8 mouse cellular contexts compared by ENCODE assay signal in the genomic region with DNA sequence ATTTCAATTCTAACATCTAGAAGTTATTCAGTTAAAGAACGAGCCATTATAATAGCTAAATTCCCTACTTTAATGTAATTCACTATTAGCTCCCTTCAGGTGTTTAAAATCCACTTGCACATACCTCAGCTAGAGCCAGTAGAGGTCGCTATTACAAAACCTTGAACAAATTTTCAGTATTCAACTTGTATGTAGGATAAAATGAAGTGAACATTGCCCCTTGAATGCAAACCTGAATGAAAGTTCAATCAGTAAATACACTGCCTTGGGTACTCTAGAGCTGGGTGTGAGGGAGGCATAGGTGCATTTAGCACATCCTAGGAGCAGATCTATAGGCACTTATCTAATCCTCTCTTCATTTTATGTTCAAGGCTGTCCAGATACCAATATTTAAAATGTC. TPM values are rescaled to one million over a fixed set of nuclear protein-coding genes. Genes with fewer than 3 reads are reported as not detected.
DNase-seq lines count a peak whose midpoint lies in the region; ATAC-seq and TF ChIP-seq lines count a peak whose summit lies in the region.

No protein-coding gene starts in this region.

- H3K9me3 ChIP-seq in heart, embryonic 10.5 days: no peaks in the 10 kb centered on the region
- no peaks in the 10 kb centered on the region for H3K9me3 ChIP-seq in E14TG2a.4 (ENCODE audit: low read length)

- no peak overlapping the region for H3K4me3 ChIP-seq in heart, embryonic 10.5 days
- no peak overlapping the region for H3K4me3 ChIP-seq in E14TG2a.4 (replicated peaks; ENCODE audit: low read length)

- peaks cover 5% of the 10 kb centered on the region; the same call in 1 of the 2 replicates for H3K36me3 ChIP-seq in heart, embryonic 10.5 days
- H3K36me3 ChIP-seq in E14TG2a.4 (ENCODE audit: insufficient read depth, low read length): peaks cover 55% of the 10 kb centered on the region

- peaks cover 4% of the 10 kb centered on the region; the same call in 1 of the 2 replicates for H3K4me1 ChIP-seq in heart, embryonic 10.5 days
- H3K4me1 ChIP-seq in E14TG2a.4 (replicated peaks; ENCODE audit: low read depth, low read length): peaks cover 49% of the 10 kb centered on the region

- peak; percentile 80 for TF ChIP-seq CTCF in E14TG2a.4 (conservative IDR thresholded peaks at IDR 0.05; ENCODE audit: low read length)

- WGBS in heart, embryonic 10.5 days: 43% methylated on average over 2 of the region's 2 CpGs

- ATAC-seq in megakaryocyte-erythroid progenitor cell, adult 5-6 weeks (replicated peaks; ENCODE audit: low FRiP score, low TSS enrichment, poor library complexity, severe bottlenecking): peak; percentile 70; the same call in 1 of the 2 replicates

- intact Hi-C loops in heart, postnatal 10 days (cut with DNase I): loop anchor here (1.0 to 2.0 kb wide), 2 partner anchors 97 to 105 kb away; no protein-coding TSS in a partner anchor

- H3K27ac ChIP-seq in heart, embryonic 10.5 days: no peak overlapping the region

- DNase-seq in heart, postnatal 10 days: peak; percentile 30 to 58
- DNase-seq in heart, embryonic 10.5 days (ENCODE audit: low spot score): no peak
- peak; percentile 70 for DNase-seq in 3T3-L1 (ENCODE audit: low read depth, low spot score)
- peak; percentile 20 for DNase-seq in embryo, embryonic 11.5 days (ENCODE audit: low read depth, low spot score)
- DNase-seq in urinary bladder, postnatal 14 days (ENCODE audit: low spot score): no peak
- DNase-seq in frontal cortex, postnatal 14 days (ENCODE audit: low spot score in 2 of 2): no peak

- no peaks in the 10 kb centered on the region for H3K27me3 ChIP-seq in heart, embryonic 10.5 days (ENCODE audit: insufficient read depth, poor library complexity, severe bottlenecking)
- no peaks in the 10 kb centered on the region for H3K27me3 ChIP-seq in E14TG2a.4 (ENCODE audit: insufficient read depth, low read length)

RNA-seq across cellular contexts. Expression of a gene that starts 24.6 kb away (rescaled TPM):
- total RNA-seq in heart, postnatal 10 days (2021): 10 to 100 TPM; 16.2 to 17.9 TPM
- polyA plus RNA-seq in heart, embryonic 10.5 days (2016; fragmentation: Nextera tagmentation; extraction: Ambion mirVana): 2.5 and 3.2 TPM in 2 replicates
- 25.0 and 31.3 TPM in 2 replicates for total RNA-seq in megakaryocyte-erythroid progenitor cell, adult 5-6 weeks (2014; fragmentation: Nextera tagmentation)
- total RNA-seq in megakaryocyte-erythroid progenitor cell, adult 5-6 weeks (2017): 16.2 and 17.4 TPM in 2 replicates

Comparison
In these comparisons a context has a peak if more than half of its experiments do, and no peak if none do; other contexts are left out.
1. DNase-seq: peak in heart, postnatal 10 days (2 of 2), 3T3-L1 (single experiment) and embryo, embryonic 11.5 days (single experiment); none in heart, embryonic 10.5 days (single experiment), urinary bladder, postnatal 14 days (single experiment) and frontal cortex, postnatal 14 days (0 of 2).